Mouse (Mus musculus) T-helper 1 cell (primary cell): ENCODE results near the gene Lmf2.

Experiments used
- in situ Hi-C: fragments of 300-600 bp; cut with MboI, MseI; formaldehyde crosslinking; loops from one replicate; pipeline ENCODE4 v1.15.1; 2025; ENCODE audit warnings: high pct_unique_total_duplicates

Lmf2 gene

DNA sequence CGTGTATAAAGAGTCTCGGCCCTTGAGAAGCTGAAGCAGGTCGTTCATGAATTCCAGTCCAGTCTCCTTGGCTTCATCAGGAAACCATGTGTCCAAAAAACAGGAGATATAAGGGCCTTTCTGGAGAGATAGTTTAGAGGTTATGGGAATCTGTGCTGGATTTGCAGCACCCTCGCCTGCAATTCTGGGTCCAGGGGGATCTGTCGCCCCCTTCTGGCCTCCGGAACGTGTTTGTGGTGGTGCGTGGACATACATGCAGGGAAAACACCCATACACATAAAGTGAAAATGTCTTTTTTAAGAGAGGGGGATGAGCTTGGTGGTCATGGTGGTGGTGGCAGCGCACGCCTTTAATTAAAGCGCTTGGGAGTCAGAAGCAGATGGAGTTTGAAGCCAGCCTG is 39.3 kb downstream of the Lmf2 start:
- in situ Hi-C loops: no loop called here

- in situ Hi-C loops: no loop called here
Observed at GRCm38 (mm10) chr15:89315190-89315731, 40.2 kb downstream of the Lmf2 start, which contains the start of gene Sbf1. Gene Sbf1, minus strand, starts transcription at chr15:89315311.

- in situ Hi-C loops: no loop called here
Observed at GRCm38 (mm10) chr15:89314511-89315189, 40.8 kb downstream of the Lmf2 start.

- in situ Hi-C loops: no loop called here
Observed at GRCm38 (mm10) chr15:89314107-89314506, 41.4 kb downstream of the Lmf2 start.

- in situ Hi-C loops: no loop called here
Observed at GRCm38 (mm10) chr15:89313359-89313758, 42.1 kb downstream of the Lmf2 start.

- in situ Hi-C loops: no loop called here
Observed at GRCm38 (mm10) chr15:89309962-89310498, 45.4 kb downstream of the Lmf2 start.

GRCm38 (mm10) chr15:89308406-89309139 is 46.9 kb downstream of the Lmf2 start:
- in situ Hi-C loops: no loop called here

GRCm38 (mm10) chr15:89307461-89307860 is 48.0 kb downstream of the Lmf2 start:
- in situ Hi-C loops: no loop called here

DNA sequence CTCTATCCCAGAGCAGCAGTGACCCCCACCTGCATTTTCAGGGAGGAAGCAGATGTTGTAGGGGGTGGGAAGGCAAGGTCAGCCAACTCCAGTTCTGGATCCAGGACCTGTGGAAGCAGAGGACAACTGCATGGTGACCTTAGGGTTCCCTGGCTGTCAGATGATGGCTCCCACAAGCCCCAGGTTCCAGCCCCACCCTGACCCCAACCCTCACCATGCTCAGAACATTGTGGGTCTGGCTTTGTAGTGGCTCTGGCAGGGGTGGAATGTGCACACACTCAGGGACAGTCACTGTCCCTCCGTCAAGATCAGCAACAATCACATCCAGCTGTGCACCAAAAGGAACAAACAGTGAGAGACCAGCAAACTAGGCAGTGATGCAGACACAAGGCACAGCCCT is 49.5 kb downstream of the Lmf2 start:
- in situ Hi-C loops: no loop called here
